Mouse (Mus musculus): ENCODE results near the gene Cd59b. TPM values are rescaled to one million over a fixed set of nuclear protein-coding genes. Genes with fewer than 3 reads are reported as not detected.

Cd59b gene
- polyA plus RNA-seq, 1 experiment from 2014 or later = 3.8 TPM

DNA sequence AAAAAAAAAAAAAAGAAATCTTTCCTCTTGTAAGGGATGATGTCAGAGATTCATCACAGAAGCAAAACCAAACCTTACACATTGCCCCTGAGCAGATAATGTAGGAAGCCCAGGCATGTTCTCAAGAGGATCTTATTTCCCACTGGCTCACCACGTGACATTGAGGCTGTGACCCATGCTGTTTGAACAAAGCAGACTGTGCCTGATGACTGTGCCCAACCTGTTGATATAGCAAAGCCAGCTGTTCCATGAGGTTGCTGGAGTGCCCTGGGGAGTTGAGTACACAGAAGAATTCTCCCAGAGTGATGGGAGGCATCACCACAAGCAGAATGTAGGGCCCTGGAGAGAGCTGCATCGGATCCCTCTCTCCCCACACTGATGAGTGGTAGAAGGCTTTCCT is 66.3 kb downstream of the Cd59b start:
- WGBS = 58% methylated on average over 2 of the region's 2 CpGs
- no peak overlapping the region for H3K9ac ChIP-seq (replicated peaks)
- H3K36me3 ChIP-seq = no peaks in the 10 kb centered on the region
- no peak overlapping the region for H3K4me2 ChIP-seq
- no peaks in the 10 kb centered on the region for H3K4me1 ChIP-seq
- H3K27me3 ChIP-seq (replicated peaks) = no peaks in the 10 kb centered on the region
- no peak overlapping the region for H3K27ac ChIP-seq (replicated peaks)
- H3K9me3 ChIP-seq (replicated peaks) = no peaks in the 10 kb centered on the region
- ATAC-seq (ENCODE audit: low FRiP score) = no peak
- H3K4me3 ChIP-seq (replicated peaks) = no peak overlapping the region

Other genes with a start within 250 kb of the Cd59b start
- 49.6 and 55.4 TPM in 2 replicates for gene Lmo2, start 111.9 kb upstream of the Cd59b start, polyA plus RNA-seq (2015; fragmentation: Nextera tagmentation; extraction: Ambion mirVana)
- 70.0 and 70.9 TPM in 2 replicates for gene Fbxo3, start 42.1 kb upstream of the Cd59b start, polyA plus RNA-seq (2015; fragmentation: Nextera tagmentation; extraction: Ambion mirVana)
- gene 4931422A03Rik, start 41.5 kb upstream of the Cd59b start, polyA plus RNA-seq (2015; fragmentation: Nextera tagmentation; extraction: Ambion mirVana) = 2.5 and 3.1 TPM in 2 replicates
- gene Gm10912, start 4.0 kb upstream of the Cd59b start, polyA plus RNA-seq (2015; fragmentation: Nextera tagmentation; extraction: Ambion mirVana) = not detected in 2 replicates
- gene Gm10799, start 1.3 kb upstream of the Cd59b start, polyA plus RNA-seq (2015; fragmentation: Nextera tagmentation; extraction: Ambion mirVana) = not detected in 2 replicates
- gene Cd59a, start 26.0 kb downstream of the Cd59b start, polyA plus RNA-seq (2015; fragmentation: Nextera tagmentation; extraction: Ambion mirVana) = 16.7 and 19.3 TPM in 2 replicates
- gene A930018P22Rik, start 52.9 kb downstream of the Cd59b start, polyA plus RNA-seq (2015; fragmentation: Nextera tagmentation; extraction: Ambion mirVana) = not detected in 2 replicates

Measured in neural tube, embryonic 15.5 days (tissue).